Mouse (Mus musculus) embryonic fibroblast, embryonic 13.5 days (primary cell): ENCODE results near the gene Gm20388.

ENCODE experiments used
- CTCF ChIP-seq: IDR thresholded peaks from 2 replicates; pipeline ENCODE4 v1.5.1; 2011; ENCODE audit warnings: mild to moderate bottlenecking, control low read depth, low read length, moderate library complexity, borderline replicate concordance; ENCODE audit not compliant: insufficient read depth
- POLR2A ChIP-seq: IDR thresholded peaks from 2 replicates; pipeline ENCODE4 v1.6.1; 2011; ENCODE audit warnings: low read depth, mild to moderate bottlenecking, control low read depth, low read length, moderate library complexity

- TF ChIP-seq CTCF (no peak), POLR2A (no peak)
Observed at GRCm38 (mm10) chr8:121570801-121571200, 1660.2 kb downstream of the Gm20388 start.
